Mouse (Mus musculus) ovary, adult 10 weeks (tissue): ENCODE results near the gene Mfsd14b. TPM values are rescaled to one million over a fixed set of nuclear protein-coding genes. Genes with fewer than 3 reads are reported as not detected.

Source experiments
- polyA plus RNA-seq: library from polyadenylated mRNA; stranded (reverse); fragments of 350-450 nt; fragmentation: Illumina TruSeq; extraction: RNeasy Lipid Tissue Mini Kit (QIAGEN cat#74804); gene quantifications from one replicate; pipeline ENCODE4 v1.2.3, GENCODE M21; 2014

Mfsd14b gene
- polyA plus RNA-seq: 116 TPM

DNA sequence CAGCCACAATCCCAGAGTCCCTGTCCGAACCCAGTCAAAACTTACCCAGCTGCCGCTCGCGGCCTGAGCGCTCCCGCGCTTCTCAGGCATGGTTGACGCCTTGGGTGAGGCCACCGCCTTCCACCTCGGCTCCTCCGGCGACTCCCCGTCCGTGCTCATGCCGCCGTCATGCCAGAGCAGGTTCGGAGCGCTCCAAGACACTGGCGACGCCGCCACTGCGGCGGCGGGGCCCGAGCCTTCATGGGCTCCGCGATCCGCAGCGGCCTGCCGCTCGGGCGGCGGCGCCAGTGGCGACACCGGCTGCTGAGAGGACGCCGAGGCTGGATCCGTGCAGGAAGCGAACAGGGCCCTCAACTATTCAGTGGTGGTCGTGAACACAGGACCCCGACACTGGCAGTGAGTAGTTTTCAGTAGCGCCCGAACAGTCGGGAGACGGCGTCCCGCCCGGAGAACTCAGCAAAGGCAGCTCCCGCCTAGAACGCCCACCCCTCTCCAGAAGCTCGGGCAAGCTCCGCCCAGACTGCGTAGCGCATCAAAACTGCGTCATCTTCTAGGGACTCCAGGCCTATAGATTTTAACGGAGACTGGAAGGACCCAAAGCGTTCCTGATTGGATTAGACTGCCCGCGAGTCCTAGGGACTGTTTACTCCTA lies at the start of gene Mfsd14b:
Gene Mfsd14b, minus strand, starts transcription at position 517 of the 652 bp plus-strand sequence.

DNA sequence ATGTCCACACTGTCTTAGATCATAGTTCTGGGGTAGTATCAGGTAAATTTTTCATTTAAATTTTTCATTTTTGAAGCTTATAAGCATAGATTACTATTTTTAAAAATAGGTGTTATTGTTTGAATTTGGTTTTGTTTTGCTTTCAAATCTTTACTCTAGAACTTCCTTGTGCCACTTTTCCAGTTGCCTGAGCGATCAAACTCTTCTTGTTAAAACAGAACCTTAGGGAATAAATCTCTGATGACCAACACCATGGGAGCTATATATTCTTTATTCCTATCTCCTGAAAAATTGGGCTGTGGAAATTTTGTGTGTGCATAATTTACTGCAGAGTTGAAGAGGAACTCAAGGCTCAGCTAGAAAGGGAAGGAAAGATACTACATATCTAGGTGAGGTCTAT lies 37.2 kb upstream of the Mfsd14b start, which contains the start of gene Olfr466:
Gene Olfr466, plus strand, starts transcription at position 301 of the 400 bp plus-strand sequence.

DNA sequence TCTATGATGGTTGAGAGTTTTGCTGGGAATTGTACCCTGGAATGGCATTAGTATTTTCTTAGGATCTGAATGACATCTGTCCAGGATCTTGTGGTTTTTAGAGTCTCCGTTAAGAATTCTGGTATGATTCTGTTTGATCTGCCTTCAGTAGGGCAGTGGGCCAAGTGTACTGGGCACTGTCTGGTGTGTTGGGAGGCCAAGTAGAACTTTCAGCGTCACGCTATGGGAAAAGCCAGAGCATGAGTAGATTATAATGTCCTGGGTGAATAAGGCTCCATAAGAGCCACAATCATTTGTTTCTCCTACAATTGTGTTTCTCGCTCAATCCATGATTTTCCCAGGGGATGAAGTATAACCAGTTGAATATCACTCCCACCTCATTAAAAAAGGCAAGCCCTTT lies 25.0 kb upstream of the Mfsd14b start, which contains the start of gene Olfr465-ps1:
Gene Olfr465-ps1, plus strand, starts transcription at position 301 of the 400 bp plus-strand sequence.

DNA sequence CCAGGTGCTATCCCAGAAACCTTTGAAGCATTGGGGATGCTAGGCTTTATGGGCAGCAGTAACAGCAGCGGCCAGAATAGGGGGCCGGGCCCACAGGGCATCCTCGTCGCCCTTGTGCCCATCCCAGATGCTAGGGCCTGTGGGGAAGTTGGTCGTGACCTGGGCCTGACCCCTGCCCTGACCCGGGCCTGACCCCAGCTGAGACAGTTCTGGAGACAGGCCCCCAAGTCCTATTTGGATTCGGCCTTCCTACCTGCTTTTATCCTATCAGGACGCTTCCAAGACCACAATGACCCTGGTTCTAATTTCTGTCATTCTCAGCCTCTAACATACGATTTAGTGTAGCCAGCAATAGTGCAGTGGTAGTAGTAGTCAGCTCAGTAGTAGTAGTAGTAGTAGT lies 60.1 kb downstream of the Mfsd14b start, which contains the start of gene Prss47:
Gene Prss47, minus strand, starts transcription at position 101 of the 400 bp plus-strand sequence.

DNA sequence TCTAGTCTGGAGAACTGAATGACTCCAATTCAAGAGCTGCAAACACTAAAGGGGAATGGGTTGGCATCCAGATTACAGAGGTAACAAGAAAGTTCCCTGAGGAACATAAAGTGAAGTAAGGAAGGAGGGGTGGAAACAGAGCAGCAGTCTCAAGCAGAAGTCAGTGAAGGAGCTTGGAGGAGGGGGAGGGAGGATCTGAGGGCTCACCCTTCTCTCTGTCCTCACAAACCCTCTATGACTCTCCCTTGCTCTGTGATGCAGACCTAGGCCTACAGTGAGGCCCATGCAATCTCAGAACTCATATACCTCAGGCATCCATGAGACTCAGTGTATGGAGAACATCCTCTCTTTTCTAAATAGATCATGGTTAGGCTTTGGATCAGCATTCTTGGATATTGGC lies 80.0 kb downstream of the Mfsd14b start, which contains the start of gene Spata31d1c:
Gene Spata31d1c, plus strand, starts transcription at position 301 of the 400 bp plus-strand sequence.

Other genes starting within 250 kb of the Mfsd14b start
- 0.74 TPM for gene Cntnap3, start 209.0 kb downstream of the Mfsd14b start, polyA plus RNA-seq
- not detected for gene Spata31, start 195.6 kb downstream of the Mfsd14b start, polyA plus RNA-seq
- not detected for gene Spata31d1c, start 79.9 kb downstream of the Mfsd14b start, polyA plus RNA-seq
- not detected for gene Prss47, start 60.2 kb downstream of the Mfsd14b start, polyA plus RNA-seq
- not detected for gene Olfr465-ps1, start 25.1 kb upstream of the Mfsd14b start, polyA plus RNA-seq
- gene Olfr466, start 37.3 kb upstream of the Mfsd14b start, polyA plus RNA-seq: not detected
- 88.2 TPM for gene Nlrp4f, start 93.0 kb upstream of the Mfsd14b start, polyA plus RNA-seq
- not detected for gene Gm10775, start 146.6 kb upstream of the Mfsd14b start, polyA plus RNA-seq
- 50.1 TPM for gene Zfp369, start 165.8 kb upstream of the Mfsd14b start, polyA plus RNA-seq